Mouse (Mus musculus): ENCODE data around the gene Tmem117.

Tmem117 gene

GRCm38 (mm10) chr15:95028862-95029486 lies 399.9 kb downstream of the Tmem117 start:
- no peak for DNase-seq (ENCODE audit: low spot score)

DNA sequence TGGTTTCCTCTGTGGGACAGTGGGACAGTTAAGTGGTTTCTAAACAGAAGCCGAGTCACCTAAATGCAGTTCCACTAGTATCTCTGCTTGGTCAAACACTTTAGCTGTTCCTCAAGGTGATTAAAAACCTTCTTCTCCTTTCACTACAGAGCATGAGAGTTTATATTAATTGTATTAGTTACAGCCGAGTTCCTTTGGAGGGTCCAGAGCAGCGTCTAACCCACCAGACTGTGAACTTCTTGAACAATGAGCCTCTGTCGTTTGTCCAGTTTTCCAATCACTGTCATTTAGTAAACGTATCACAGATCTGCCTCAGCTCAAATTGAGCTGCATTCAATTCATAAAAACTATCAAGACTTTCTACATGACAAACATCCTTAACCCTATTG lies 400.4 kb downstream of the Tmem117 start:
- no peak for DNase-seq (ENCODE audit: low spot score)

GRCm38 (mm10) chr15:95042437-95042836 lies 413.4 kb downstream of the Tmem117 start:
- no peak for DNase-seq (ENCODE audit: low spot score)

DNA sequence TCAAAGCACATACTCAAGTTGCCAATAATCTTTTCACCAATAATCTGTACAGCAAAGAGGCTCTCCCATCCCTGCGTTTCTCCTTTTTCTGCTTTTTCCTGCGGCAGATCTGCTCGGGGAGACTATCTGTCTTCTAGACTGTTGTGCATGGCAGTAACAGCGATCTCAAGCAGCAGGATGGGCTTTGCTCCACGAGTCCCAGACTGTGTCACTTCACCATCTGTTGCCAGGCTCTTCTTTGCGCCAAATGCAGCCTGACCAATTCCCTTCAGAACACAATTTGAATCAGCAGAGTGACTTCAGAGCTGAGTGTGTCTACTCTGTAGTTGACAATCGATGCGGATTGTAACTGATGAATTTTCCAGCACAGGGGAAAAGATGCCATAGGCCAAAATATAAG lies 415.0 kb downstream of the Tmem117 start:
- DNase-seq (ENCODE audit: low spot score), result no peak

DNA sequence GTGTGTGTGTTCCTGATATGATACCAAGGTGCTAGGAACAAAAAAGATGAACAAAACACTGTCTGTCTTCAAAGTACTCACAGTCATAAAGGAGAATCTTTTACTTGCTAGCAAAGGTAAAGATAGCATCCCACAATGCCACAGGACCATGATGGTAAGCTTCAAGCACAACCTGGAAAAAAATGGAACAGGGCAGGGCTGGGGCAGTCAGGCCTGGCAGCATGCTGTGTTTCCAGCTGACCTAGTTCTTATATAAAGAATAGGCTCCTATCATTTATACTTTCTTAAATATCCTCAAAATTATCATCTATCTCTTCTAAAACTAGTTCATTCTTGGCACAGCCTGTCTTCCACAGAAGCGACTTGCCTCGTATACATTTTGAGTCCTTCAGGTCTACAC lies 418.5 kb downstream of the Tmem117 start:
- no peak for DNase-seq (ENCODE audit: low spot score)

DNA sequence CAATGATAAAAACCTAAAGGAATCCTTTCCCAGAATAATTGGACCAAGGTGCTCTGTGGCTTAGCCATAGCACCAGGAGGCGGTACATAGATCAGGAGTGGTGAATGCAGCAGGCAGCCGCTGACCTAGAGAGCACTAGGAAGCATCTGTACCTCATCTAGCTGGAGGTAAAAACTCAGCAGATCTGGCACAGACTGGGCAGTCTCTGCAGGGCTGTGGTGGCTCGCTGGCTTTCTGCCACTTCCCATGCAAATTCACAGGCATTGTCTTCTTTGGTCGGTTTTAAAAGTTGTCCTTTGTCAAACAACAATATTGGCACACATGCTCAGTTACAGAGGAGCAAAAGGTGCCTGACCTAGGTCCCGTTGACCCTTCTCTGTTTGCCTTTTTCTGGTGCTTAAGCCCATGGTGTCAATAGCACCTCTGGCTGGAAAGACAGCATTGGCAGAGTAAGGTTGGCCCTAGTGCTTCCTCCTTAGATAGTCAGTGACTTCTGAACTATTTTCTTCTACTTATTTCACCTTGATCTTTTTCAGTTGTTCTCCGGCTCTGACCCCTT lies 420.2 kb downstream of the Tmem117 start:
- no peak for DNase-seq (ENCODE audit: low spot score)

GRCm38 (mm10) chr15:95055081-95055650 lies 426.1 kb downstream of the Tmem117 start:
- no peak for DNase-seq (ENCODE audit: low spot score)

GRCm38 (mm10) chr15:95068023-95068422 lies 439.0 kb downstream of the Tmem117 start:
- DNase-seq (ENCODE audit: low spot score), result no peak

DNA sequence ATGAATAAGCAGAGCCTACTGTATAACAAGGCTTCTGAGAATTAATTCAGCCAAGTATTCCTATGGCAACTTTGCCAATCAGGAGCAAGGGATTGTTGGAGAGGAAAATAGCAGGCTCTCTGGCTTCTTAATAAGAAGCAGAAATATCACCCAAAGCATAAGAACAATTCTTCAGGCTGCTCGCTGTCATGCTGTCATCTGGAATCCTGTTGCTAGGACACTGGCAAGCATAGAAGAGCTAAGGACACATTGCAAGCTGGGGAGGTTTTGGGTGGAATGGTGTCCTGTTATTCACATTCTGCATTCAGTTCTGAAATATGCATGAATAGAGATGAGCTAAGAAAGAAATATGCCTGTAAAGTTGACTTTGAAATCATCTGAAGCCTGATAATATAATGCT lies 439.8 kb downstream of the Tmem117 start:
- no peak for DNase-seq (ENCODE audit: low spot score)

GRCm38 (mm10) chr15:95070881-95071280 lies 441.8 kb downstream of the Tmem117 start:
- DNase-seq (ENCODE audit: low spot score), result no peak

GRCm38 (mm10) chr15:95075356-95075755 lies 446.3 kb downstream of the Tmem117 start:
- no peak for DNase-seq (ENCODE audit: low spot score)

GRCm38 (mm10) chr15:95081654-95082053 lies 452.6 kb downstream of the Tmem117 start:
- DNase-seq (ENCODE audit: low spot score), result no peak

DNA sequence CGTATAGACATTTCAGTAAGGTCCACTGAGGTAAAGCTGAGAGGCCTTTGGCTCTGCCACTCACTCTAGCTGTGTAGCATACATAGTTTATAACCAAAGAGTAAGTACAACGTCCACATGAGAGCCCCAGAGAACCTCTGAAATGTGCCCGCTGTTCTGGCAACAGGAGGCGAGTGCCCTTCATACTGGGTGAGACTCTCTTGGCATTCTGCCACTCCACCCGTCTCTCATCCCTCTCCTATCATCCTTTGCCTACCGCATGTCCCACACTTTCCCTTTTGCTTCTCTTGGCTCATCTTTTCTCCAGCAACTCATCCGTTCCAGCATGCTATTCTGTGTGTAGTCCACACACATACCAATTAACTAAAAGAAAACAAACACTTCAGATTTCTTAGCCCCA lies 456.9 kb downstream of the Tmem117 start:
- DNase-seq (ENCODE audit: low spot score), result no peak

- DNase-seq (ENCODE audit: low spot score), result no peak
Measured at GRCm38 (mm10) chr15:95100133-95100532, 471.1 kb downstream of the Tmem117 start.

DNA sequence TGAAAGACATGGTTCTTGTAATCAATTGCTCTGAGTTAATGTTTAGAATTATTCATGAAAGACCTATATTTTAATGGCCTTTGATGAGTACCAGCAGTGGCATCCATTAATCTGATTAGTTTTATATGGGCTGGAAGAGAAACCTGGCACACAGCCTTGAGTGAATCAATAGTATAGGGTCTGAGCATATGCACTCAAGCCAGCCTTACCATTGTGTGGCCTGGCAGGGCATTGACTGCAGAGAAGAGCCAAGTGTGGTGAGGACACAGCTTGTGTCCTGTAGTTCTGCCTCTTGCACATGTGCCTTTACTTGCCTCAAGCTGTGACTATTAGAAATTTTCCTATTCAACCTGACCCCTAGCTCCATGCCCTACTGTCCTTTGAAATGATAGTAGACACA lies 472.5 kb downstream of the Tmem117 start:
- DNase-seq (ENCODE audit: low spot score), result no peak

- DNase-seq (ENCODE audit: low spot score), result no peak
Measured at GRCm38 (mm10) chr15:95107246-95107809, 478.3 kb downstream of the Tmem117 start.

DNA sequence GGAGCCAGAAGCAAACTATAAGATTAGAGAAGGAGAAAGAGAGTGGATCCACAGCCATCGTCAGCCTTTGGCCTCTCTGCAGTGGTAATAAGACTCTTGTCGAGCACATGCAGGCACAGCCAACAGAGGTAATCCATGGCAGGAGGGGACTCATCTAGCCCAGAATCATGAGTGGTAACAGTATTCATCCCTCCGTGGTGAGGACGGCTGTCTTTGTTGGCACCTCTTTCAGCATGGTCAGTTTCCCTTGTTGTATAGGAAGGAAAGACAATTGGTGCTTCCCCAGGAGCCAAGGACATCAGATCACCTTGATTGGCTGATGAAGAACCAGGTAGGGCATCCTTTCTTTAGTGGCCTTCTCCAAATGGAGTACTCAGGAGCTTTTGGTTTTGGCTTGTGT lies 479.6 kb downstream of the Tmem117 start:
- DNase-seq (ENCODE audit: low spot score), result no peak

DNA sequence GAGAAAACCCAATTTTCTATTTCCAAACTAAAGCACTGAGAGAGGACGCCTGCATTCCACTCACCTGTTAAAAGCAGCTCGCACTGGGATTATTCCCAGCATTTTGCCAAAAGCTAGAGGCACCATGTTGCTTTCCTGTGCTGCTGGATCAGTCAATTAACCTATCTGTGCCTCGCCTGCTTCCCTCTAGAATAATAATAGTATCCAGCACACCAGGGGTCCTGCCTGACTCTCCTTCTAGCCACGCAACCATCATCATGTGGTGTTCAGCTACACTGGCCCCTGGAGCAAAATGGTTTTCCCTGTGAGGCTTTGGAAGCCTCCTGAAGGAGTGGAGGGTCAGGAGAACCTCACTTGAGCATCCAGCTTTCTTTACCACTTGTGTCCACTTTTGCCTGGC lies 502.4 kb downstream of the Tmem117 start:
- DNase-seq (ENCODE audit: low spot score), result no peak

- DNase-seq (ENCODE audit: low spot score), result no peak
Measured at GRCm38 (mm10) chr15:95135926-95136609, 507.0 kb downstream of the Tmem117 start.

DNA sequence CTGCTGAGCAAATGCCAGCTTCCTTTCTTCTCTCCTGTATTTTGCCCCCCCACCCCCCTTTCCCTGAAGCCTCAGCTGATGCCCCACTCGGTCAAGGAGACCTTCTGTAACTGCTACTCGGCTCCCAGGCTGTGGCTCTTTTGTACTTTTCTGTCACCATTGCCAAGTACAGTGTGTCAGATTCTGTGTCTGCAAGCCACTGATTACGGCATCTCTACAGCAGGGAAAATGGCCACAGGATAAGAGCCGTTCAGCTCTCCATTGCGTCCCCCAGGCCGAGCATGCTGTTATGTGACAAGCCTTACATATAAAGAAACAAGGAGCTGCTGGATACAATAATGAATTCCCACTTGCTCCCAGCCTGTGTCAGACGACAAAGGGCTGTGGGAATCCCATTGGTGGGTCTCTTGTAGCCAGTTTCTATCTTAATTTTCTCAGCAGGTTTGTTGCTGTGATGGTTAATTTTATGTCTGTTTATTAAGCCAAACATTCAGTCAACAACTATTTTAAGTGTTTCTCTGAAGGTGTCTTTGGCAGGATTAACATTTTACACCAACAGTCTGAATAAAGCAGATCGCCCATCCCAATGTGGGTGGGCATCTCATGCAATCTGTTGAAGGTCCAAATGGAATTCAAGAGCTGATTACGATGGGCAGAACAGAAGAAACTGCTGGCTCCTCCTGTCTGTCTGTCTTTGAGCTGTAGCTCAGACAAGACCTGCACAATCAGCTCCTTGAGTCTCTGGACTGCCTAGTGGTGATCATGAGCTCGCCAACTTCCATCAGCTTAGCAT lies 508.2 kb downstream of the Tmem117 start:
- no peak for DNase-seq (ENCODE audit: low spot score)

GRCm38 (mm10) chr15:95138709-95139409 lies 509.8 kb downstream of the Tmem117 start:
- no peak for DNase-seq (ENCODE audit: low spot score)

- DNase-seq (ENCODE audit: low spot score), result no peak
Measured at GRCm38 (mm10) chr15:95144131-95144530, 515.1 kb downstream of the Tmem117 start.

All from c-Kit-positive CD71-positive TER-119-positive erythroid progenitor cells, embryonic 14.5 days (primary cell).